Mouse (Mus musculus) neural tube, embryonic 12.5 days (tissue): Measurements from ENCODE around the gene Ripply3. TPM values are rescaled to one million over a fixed set of nuclear protein-coding genes. Genes with fewer than 3 reads are reported as not detected.

ENCODE experiments used
- ATAC-seq: fragments of 200-750 bp; cut with Nextera tagmentation; 2 replicates; pipeline ENCODE4 v1.8.0; 2017; ENCODE audit warnings: low read depth, mild to moderate bottlenecking, moderate TSS enrichment, moderate library complexity; ENCODE audit not compliant: low FRiP score
- H3K27ac ChIP-seq: fragments of 300-500 bp; sonication (generic); 2 replicates; pipeline ENCODE4 v1.5.1; 2016
- H3K27me3 ChIP-seq: fragments of 300-500 bp; sonication (generic); replicated peaks from 2 replicates; pipeline ENCODE4 v1.6.1; 2016; ENCODE audit warnings: mild to moderate bottlenecking
- H3K36me3 ChIP-seq: fragments of 300-500 bp; sonication (generic); 2 replicates; pipeline ENCODE4 v1.6.1; 2016; ENCODE audit warnings: mild to moderate bottlenecking
- H3K4me1 ChIP-seq: fragments of 300-500 bp; sonication (generic); 2 replicates; pipeline ENCODE4 v1.6.1; 2016
- H3K4me2 ChIP-seq: fragments of 300-500 bp; sonication (generic); replicated peaks from 2 replicates; pipeline ENCODE4 v1.6.1; 2016; ENCODE audit warnings: mild to moderate bottlenecking
- H3K4me3 ChIP-seq: fragments of 300-500 bp; sonication (generic); 2 replicates; pipeline ENCODE4 v1.5.1; 2016
- H3K9ac ChIP-seq: fragments of 300-500 bp; sonication (generic); 2 replicates; pipeline ENCODE4 v1.6.1; 2016; ENCODE audit warnings: mild to moderate bottlenecking
- H3K9me3 ChIP-seq: fragments of 300-500 bp; sonication (generic); 2 replicates; pipeline ENCODE4 v1.6.1; 2016; ENCODE audit warnings: mild to moderate bottlenecking
- WGBS: fragments of 180-500 bp; shearing (Covaris S2); methylation state at CpG from one replicate; pipeline ENCODE4 v1.1.7; 2016; 5-methylcytosine and 5-hydroxymethylcytosine counted together
- polyA plus RNA-seq: library from polyadenylated mRNA; unstranded; fragments of >200 nt; fragmentation: Nextera tagmentation; extraction: Ambion mirVana; gene quantifications from 2 replicates; pipeline ENCODE4 v1.2.1, GENCODE M21; 2016

Gene Ripply3
- polyA plus RNA-seq, 1 experiment from 2014 or later: 3.5 TPM

GRCm38 (mm10) chr16:94347080-94347731 is 19.0 kb downstream of the Ripply3 start:
- Histone ChIP-seq H3K27ac (no peak overlapping the region), H3K4me3 (no peak overlapping the region), H3K4me1 (no peaks in the 10 kb centered on the region), H3K36me3 (no peaks in the 10 kb centered on the region), H3K4me2 (no peak overlapping the region), H3K27me3 (no peaks in the 10 kb centered on the region), H3K9me3 (no peaks in the 10 kb centered on the region), H3K9ac (no peak overlapping the region)
- ATAC-seq: no peak
- 77% methylated on average over 7 of the region's 7 CpGs for WGBS

GRCm38 (mm10) chr16:94348779-94349178 is 20.6 kb downstream of the Ripply3 start:
- H3K9me3 ChIP-seq: no peaks in the 10 kb centered on the region
- ATAC-seq: no peak
- no peaks in the 10 kb centered on the region for H3K4me1 ChIP-seq
- no peak overlapping the region for H3K4me2 ChIP-seq
- H3K4me3 ChIP-seq: no peak overlapping the region
- 81% methylated on average over 2 of the region's 2 CpGs for WGBS
- H3K27me3 ChIP-seq: no peaks in the 10 kb centered on the region
- H3K36me3 ChIP-seq: no peaks in the 10 kb centered on the region
- H3K9ac ChIP-seq: no peak overlapping the region
- H3K27ac ChIP-seq: no peak overlapping the region

- 76% methylated on average over 11 of the region's 11 CpGs for WGBS
- Histone ChIP-seq H3K9ac (no peak overlapping the region), H3K4me2 (no peak overlapping the region), H3K27me3 (no peaks in the 10 kb centered on the region), H3K4me1 (no peaks in the 10 kb centered on the region), H3K27ac (no peak overlapping the region), H3K9me3 (no peaks in the 10 kb centered on the region), H3K4me3 (no peak overlapping the region), H3K36me3 (no peaks in the 10 kb centered on the region)
- no peak for ATAC-seq
Observed at GRCm38 (mm10) chr16:94349588-94350286, 21.5 kb downstream of the Ripply3 start.

- Histone ChIP-seq H3K4me2 (no peak overlapping the region), H3K4me3 (no peak overlapping the region), H3K27me3 (no peaks in the 10 kb centered on the region), H3K4me1 (no peaks in the 10 kb centered on the region), H3K27ac (no peak overlapping the region), H3K9me3 (no peaks in the 10 kb centered on the region), H3K36me3 (no peaks in the 10 kb centered on the region), H3K9ac (no peak overlapping the region)
- 75% methylated on average over 10 of the region's 10 CpGs for WGBS
- no peak for ATAC-seq
Observed at GRCm38 (mm10) chr16:94350287-94350677, 22.1 kb downstream of the Ripply3 start.

GRCm38 (mm10) chr16:94354450-94354849 is 26.2 kb downstream of the Ripply3 start:
- no peaks in the 10 kb centered on the region for H3K27me3 ChIP-seq
- no peaks in the 10 kb centered on the region for H3K4me1 ChIP-seq
- no peak overlapping the region for H3K9ac ChIP-seq
- WGBS: 47% methylated on average over 9 of the region's 9 CpGs
- H3K9me3 ChIP-seq: no peaks in the 10 kb centered on the region
- no peak overlapping the region for H3K4me2 ChIP-seq
- H3K27ac ChIP-seq: no peak overlapping the region
- H3K36me3 ChIP-seq: no peaks in the 10 kb centered on the region
- no peak overlapping the region for H3K4me3 ChIP-seq
- no peak for ATAC-seq

GRCm38 (mm10) chr16:94356046-94356445 is 27.8 kb downstream of the Ripply3 start:
- Histone ChIP-seq H3K9ac (no peak overlapping the region), H3K27me3 (no peaks in the 10 kb centered on the region), H3K27ac (no peak overlapping the region), H3K4me3 (no peak overlapping the region), H3K4me2 (no peak overlapping the region), H3K9me3 (no peaks in the 10 kb centered on the region), H3K4me1 (no peaks in the 10 kb centered on the region), H3K36me3 (no peaks in the 10 kb centered on the region)
- 78% methylated on average over 7 of the region's 7 CpGs for WGBS
- ATAC-seq: no peak

GRCm38 (mm10) chr16:94356776-94357494 is 28.7 kb downstream of the Ripply3 start:
- Histone ChIP-seq H3K4me3 (no peak overlapping the region), H3K27me3 (no peaks in the 10 kb centered on the region), H3K36me3 (no peaks in the 10 kb centered on the region), H3K9ac (no peak overlapping the region), H3K4me1 (no peaks in the 10 kb centered on the region), H3K9me3 (no peaks in the 10 kb centered on the region), H3K27ac (no peak overlapping the region), H3K4me2 (no peak overlapping the region)
- 82% methylated on average over 11 of the region's 11 CpGs for WGBS
- no peak for ATAC-seq

- Histone ChIP-seq H3K9ac (no peak overlapping the region), H3K36me3 (no peaks in the 10 kb centered on the region), H3K27ac (no peak overlapping the region), H3K9me3 (no peaks in the 10 kb centered on the region), H3K27me3 (no peaks in the 10 kb centered on the region), H3K4me1 (no peaks in the 10 kb centered on the region), H3K4me3 (no peak overlapping the region), H3K4me2 (no peak overlapping the region)
- WGBS: 66% methylated on average over 3 of the region's 3 CpGs
- no peak for ATAC-seq
Observed at GRCm38 (mm10) chr16:94358091-94358490, 29.9 kb downstream of the Ripply3 start.

GRCm38 (mm10) chr16:94360578-94361350 is 32.5 kb downstream of the Ripply3 start:
- Histone ChIP-seq H3K4me1 (no peaks in the 10 kb centered on the region), H3K27ac (no peak overlapping the region), H3K36me3 (peaks cover 4% of the 10 kb centered on the region; the same call in 1 of the 2 replicates), H3K9ac (no peak overlapping the region), H3K27me3 (no peaks in the 10 kb centered on the region), H3K9me3 (no peaks in the 10 kb centered on the region), H3K4me2 (no peak overlapping the region), H3K4me3 (no peak overlapping the region)
- whole genome bisulfite sequencing: 86% methylated on average over 13 of the region's 13 CpGs
- no peak for ATAC-seq

GRCm38 (mm10) chr16:94362174-94362873 is 34.1 kb downstream of the Ripply3 start:
- WGBS: 52% methylated on average over 10 of the region's 10 CpGs
- no peak overlapping the region for H3K4me3 ChIP-seq
- no peak overlapping the region for H3K9ac ChIP-seq
- no peaks in the 10 kb centered on the region for H3K9me3 ChIP-seq
- H3K4me1 ChIP-seq: no peaks in the 10 kb centered on the region
- peaks cover 7% of the 10 kb centered on the region; the same call in 1 of the 2 replicates for H3K36me3 ChIP-seq
- no peaks in the 10 kb centered on the region for H3K27me3 ChIP-seq
- H3K27ac ChIP-seq: no peak overlapping the region
- H3K4me2 ChIP-seq: no peak overlapping the region
- no peak for ATAC-seq

GRCm38 (mm10) chr16:94363814-94364213 is 35.6 kb downstream of the Ripply3 start:
- H3K4me2 ChIP-seq: no peak overlapping the region
- 88% methylated on average over 4 of the region's 4 CpGs for WGBS
- ATAC-seq: no peak
- H3K9ac ChIP-seq: no peak overlapping the region
- H3K4me3 ChIP-seq: no peak overlapping the region
- H3K9me3 ChIP-seq: no peaks in the 10 kb centered on the region
- H3K36me3 ChIP-seq: peaks cover 7% of the 10 kb centered on the region; the same call in 1 of the 2 replicates
- H3K27ac ChIP-seq: no peak overlapping the region
- H3K4me1 ChIP-seq: 0 out of 2 replicates have a peak, but pooled peaks cover 3% of the 10 kb centered on the region
- no peaks in the 10 kb centered on the region for H3K27me3 ChIP-seq
